Mouse (Mus musculus) brain, embryonic 14.5 days (tissue): Measurements from ENCODE around the gene Pygl. TPM values are rescaled to one million over a fixed set of nuclear protein-coding genes. Genes with fewer than 3 reads are reported as not detected.
A peak's percentile ranks its signal among the peaks of the same experiment; 100 is the strongest.

Experiments
- DNase-seq: peaks from one replicate; pipeline ENCODE4 v3.0.0-alpha.2; 2011; ENCODE audit warnings: low read depth
- CTCF ChIP-seq: fragments of 200-500 bp; IDR thresholded peaks from 2 replicates; pipeline ENCODE4 v1.5.1; 2012; ENCODE audit warnings: inconsistent platforms, mild to moderate bottlenecking, moderate library complexity, borderline replicate concordance; ENCODE audit not compliant: insufficient read depth, insufficient read length; ENCODE audit errors: extremely low read depth
- POLR2A ChIP-seq: fragments of 200-500 bp; IDR thresholded peaks from 2 replicates; pipeline ENCODE4 v1.6.1; 2012; ENCODE audit warnings: mild to moderate bottlenecking, inconsistent platforms, borderline replicate concordance; ENCODE audit not compliant: poor library complexity, insufficient read depth, insufficient read length, severe bottlenecking; ENCODE audit errors: extremely low read depth
- polyA plus RNA-seq: library from polyadenylated mRNA; depleted of rRNA; stranded (reverse); fragments of >200 nt; gene quantifications from 2 replicates; pipeline ENCODE4 v1.2.3, GENCODE M21; 2012; rRNA removed

The Pygl gene
- 5.0 and 6.6 TPM in 2 replicates for polyA plus RNA-seq

DNA sequence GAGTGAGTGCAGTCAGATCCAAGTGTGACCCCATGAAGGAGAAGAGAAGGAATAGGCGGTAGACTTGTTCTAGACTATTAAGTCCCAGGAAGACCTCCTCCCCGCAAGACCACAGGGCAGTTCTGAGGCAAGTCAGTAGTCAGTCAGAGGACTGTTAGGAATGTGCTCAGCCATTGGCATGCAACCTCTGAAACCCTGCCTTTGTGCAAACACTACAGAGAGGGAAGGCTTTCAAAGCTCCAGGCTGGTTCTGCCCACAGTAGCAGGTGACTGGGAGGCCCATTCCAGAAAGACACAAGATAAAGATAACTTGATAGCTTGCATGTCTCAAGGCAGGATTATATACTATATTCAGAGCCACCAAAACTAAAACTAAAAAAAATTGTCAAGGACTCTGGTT is at the start of gene Pygl:
Gene Pygl, minus strand, starts transcription at position 195 of the 400 bp plus-strand sequence.
- no peak for TF ChIP-seq CTCF

DNA sequence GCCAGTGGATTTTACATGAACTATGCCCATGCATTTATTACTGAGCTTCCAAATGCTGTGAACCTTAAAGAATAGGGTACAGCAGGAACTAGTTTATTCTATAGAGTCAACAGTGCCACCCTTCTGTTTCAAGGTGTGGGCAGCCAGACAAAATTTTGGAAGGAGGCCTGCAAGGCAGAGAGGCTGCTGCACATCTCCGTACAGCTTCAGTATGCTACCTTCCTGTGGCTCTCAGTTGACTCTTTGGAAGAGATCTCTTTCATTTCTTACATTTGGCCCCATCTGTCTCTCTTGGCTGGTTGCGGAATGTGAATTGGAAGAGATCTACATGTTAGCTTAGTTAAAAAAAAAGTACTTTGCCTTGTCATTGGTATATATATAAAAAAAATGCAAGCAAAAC is 49.6 kb upstream of the Pygl start:
- no peak for DNase-seq
- TF ChIP-seq POLR2A (no peak), CTCF (no peak)

More for the DNA sequence above, at the start of gene Pygl:
- no peak for DNase-seq

GRCm38 (mm10) chr12:70280381-70280780 is 49.1 kb upstream of the Pygl start:
- TF ChIP-seq POLR2A: no peak
- TF ChIP-seq CTCF: no peak
- no peak for DNase-seq

- DNase-seq: peak; percentile 67
- TF ChIP-seq CTCF (no peak), POLR2A (no peak)
These were observed 46.0 kb upstream of the Pygl start for GRCm38 (mm10) chr12:70277071-70277939.

DNA sequence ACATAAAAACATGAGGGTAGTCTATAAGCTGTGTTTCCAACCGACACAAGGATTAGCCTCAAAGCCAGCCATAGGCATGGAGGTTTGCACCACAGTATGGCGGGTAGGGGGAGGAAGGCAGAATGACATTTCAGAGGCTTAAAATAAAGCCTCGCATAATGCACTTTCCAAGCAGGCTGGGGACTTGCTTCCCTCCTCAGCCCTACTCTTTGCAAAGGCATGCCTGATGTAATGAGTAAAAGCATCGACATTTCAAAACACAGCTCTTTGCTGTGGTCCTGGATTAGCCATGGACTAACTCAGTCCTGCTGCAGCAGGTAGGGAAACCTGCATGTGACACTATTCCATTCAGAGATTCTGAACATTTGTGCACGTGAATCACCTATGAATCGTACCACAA is 38.4 kb upstream of the Pygl start:
- TF ChIP-seq POLR2A (no peak), CTCF (no peak)

DNA sequence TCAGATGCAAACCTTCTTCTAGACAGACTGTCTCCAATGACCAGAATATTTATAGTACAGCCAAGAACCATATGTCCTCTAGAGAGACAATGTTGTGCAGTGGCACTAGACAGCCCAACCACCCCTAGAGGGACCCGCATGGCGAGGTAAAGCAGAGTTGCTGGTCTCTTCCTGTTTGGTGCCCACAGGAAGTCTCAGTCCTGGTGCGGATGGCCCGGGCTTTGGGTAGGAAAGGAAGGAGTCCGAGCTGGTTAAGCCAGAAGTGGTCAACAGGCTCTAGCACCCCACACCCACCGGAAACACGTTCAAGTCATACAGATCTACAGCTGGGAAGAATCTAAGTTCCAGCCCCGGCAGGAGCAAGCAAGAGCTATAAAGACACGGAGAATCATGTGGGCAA is 36.0 kb upstream of the Pygl start:
- DNase-seq: no peak
- no peak for TF ChIP-seq POLR2A
- TF ChIP-seq CTCF: no peak

More for the DNA sequence above, 38.4 kb upstream of the Pygl start:
- DNase-seq: no peak

DNA sequence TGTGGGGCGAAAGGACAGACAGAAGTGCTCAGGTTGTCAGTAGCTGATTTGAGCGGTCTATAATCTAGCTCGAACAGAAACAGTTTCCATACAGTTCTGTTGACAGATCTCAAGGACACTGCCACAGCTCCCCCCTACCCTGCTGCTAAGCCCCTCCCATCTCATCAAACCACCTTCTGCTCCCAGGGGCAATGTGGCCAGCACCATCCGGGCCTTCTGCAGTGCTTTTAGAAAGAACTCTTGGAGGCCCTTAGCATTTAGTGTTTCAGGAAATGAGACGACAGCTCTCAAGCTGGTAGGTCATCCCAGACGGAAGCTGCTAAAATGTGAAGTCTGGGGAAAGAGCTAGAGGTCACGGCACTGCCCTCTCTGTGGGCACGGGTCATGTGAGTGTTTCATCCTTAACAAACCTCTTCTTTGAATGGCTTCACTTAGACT is 35.2 kb upstream of the Pygl start:
- DNase-seq: no peak
- no peak for TF ChIP-seq CTCF
- no peak for TF ChIP-seq POLR2A

DNA sequence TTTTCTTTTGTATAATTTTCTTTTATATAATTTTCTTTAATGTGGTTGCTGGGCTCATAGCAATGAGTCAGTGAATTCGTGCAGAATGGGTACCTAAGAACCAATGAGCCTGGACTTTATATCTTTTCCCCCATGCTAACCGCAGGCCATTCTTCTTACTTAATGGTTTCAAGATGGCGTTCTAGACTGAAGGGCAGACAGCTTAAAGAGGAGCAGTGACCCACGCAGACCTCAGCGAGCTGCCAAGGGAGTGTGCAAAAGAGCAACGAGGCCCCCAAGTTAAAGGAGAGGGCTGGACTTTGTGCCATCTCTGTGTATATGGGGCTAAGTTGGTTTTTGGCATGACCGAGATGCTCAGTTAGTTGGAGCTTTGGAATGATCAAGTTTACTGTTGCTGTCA is 32.4 kb upstream of the Pygl start:
- no peak for DNase-seq
- TF ChIP-seq POLR2A (no peak), CTCF (no peak)

GRCm38 (mm10) chr12:70262271-70262953 is 31.1 kb upstream of the Pygl start:
- DNase-seq: no peak
- no peak for TF ChIP-seq POLR2A
- TF ChIP-seq CTCF: no peak

DNA sequence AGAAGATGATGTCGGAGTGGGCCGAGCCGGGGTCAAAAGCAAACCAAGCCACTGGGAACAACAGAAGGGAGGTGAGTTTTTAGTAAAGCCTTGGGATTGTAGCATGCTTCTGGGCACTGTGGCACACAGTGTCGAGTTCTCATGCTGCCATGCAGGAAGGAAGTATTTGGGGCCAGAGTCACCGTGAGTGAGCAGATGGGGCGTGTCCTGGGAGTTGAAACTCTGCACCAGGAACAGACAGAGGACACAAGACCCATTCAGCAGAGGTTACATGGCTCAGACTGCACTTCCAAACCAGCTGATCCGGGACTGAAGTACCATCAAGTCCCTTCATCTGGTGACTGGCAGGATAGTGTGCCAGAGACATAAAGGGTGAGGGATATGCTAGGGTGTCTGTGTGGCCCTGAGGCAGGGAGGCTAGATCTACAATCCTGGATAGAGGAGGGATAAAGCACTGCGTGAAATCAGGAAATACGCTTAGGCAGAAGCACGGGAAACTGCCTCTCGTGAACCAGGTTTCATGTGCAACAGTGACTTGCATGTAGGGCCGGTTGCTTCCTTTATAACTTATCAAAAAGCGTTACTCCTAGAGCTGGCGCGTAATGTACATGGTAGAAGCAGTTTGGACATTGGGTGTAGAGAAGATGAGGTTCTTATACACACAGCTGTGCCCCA is 20.1 kb upstream of the Pygl start:
- no peak for DNase-seq
- TF ChIP-seq POLR2A (no peak), CTCF (no peak)

DNA sequence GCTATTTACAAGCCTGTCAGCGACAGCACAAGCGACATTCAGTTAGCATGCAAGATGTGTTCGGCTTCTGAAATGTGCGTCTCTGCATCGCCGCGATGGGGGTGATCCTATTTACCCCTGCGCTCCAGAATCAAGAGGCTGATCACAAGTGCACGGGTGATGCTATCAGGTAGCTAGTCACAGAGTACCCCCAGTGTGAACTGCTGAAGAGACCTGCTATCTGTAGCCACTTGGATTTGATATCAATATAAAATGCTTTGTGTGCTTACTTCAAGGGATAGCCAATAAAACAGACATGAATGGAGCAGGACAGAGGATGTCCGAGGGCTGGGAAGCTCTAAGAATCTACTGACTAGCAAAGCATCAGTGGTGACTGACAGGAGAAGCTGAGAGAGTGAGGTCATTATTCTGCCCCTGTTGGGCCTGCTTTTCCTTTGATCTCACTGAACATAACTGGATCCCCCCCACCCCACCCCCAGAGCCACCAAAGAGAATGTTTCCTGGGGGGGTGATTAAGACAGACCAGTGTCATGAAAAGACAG is 18.4 kb upstream of the Pygl start:
- no peak for TF ChIP-seq CTCF
- no peak for TF ChIP-seq POLR2A
- peak; percentile 63 for DNase-seq

- peak; percentile 82 for DNase-seq
These were observed 16.6 kb upstream of the Pygl start for GRCm38 (mm10) chr12:70247683-70248474.

More at GRCm38 (mm10) chr12:70247683-70248474, 16.6 kb upstream of the Pygl start:
- TF ChIP-seq CTCF: no peak
- no peak for TF ChIP-seq POLR2A
